Mouse (Mus musculus) brain, embryonic 14.5 days (tissue): ENCODE results near the gene 4930432K21Rik.

ENCODE experiments used
- CTCF ChIP-seq: fragments of 200-500 bp; IDR thresholded peaks from 2 replicates; pipeline ENCODE4 v1.5.1; 2012; ENCODE audit warnings: inconsistent platforms, mild to moderate bottlenecking, moderate library complexity, borderline replicate concordance; ENCODE audit not compliant: insufficient read depth, insufficient read length; ENCODE audit errors: extremely low read depth
- POLR2A ChIP-seq: fragments of 200-500 bp; IDR thresholded peaks from 2 replicates; pipeline ENCODE4 v1.6.1; 2012; ENCODE audit warnings: mild to moderate bottlenecking, inconsistent platforms, borderline replicate concordance; ENCODE audit not compliant: poor library complexity, insufficient read depth, insufficient read length, severe bottlenecking; ENCODE audit errors: extremely low read depth

GRCm38 (mm10) chr8:84202466-84202865 is 54.6 kb downstream of the 4930432K21Rik start:
- TF ChIP-seq POLR2A (no peak), CTCF (no peak)
